Mouse (Mus musculus) lung, adult 18-20 months (tissue): ENCODE data around the gene Ank2.
A peak's percentile ranks its signal among the peaks of the same experiment; 100 is the strongest.
"Not testable (repeated sequence)": the region's sequence is repeated elsewhere in the genome, so short reads cannot be mapped to it uniquely, and the experiment has no call there.

Experiments
- DNase-seq, 2 experiments: peaks; one replicate each; pipeline ENCODE4 v3.0.0; 2022; ENCODE audit warnings: mixed read lengths in 2 of 2

The Ank2 gene

DNA sequence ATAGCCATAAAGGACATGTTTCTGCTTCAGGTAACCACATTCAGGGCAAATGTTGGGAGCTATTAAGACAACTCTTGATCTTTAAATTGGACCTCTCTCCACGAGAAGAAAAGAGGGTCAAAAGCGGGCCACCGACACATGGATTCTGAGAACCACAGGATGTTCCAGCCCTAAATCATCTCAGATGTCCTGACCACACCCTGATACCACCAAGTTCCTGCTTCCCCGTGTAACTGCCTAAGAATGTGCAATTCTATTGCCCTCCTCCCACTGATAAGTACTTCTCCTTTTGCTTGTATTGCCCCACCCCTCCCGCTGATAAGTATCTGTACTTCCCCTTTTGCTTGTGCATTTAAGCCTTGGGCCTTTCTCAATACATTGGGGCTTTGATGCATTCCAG is 18.8 kb downstream of the Ank2 start:
- DNase-seq, result not testable (repeated sequence)

GRCm38 (mm10) chr3:127474115-127474514 is 25.0 kb downstream of the Ank2 start:
- no peak for DNase-seq

DNA sequence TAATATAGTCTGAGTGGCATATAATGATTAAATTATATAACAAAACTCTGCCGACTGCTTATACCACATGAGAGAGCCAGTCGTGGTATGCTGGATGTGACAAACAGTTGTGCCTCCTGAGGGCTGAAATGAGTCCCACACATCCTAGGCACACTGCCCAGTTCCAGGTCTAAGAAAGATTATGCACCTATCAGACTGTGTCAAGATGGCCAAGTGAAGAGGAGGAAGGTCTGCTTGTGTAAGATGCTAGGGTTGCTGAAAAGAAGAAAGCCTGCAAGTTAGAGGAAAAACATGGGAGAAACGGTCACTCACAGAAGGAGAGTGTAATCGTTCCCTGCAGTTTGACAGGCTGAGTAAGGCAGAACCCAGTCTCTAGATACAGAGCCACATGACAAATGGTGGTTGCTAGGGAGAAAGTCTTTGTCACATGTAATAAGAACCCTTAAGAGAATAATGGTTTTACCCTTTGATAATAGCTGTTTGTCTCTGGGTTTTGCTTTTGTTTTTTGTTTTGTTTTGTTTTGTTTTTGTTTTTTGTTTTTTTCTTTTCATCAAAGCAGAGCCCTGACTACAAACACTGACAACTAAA is 29.9 kb downstream of the Ank2 start:
- no peak for DNase-seq

DNA sequence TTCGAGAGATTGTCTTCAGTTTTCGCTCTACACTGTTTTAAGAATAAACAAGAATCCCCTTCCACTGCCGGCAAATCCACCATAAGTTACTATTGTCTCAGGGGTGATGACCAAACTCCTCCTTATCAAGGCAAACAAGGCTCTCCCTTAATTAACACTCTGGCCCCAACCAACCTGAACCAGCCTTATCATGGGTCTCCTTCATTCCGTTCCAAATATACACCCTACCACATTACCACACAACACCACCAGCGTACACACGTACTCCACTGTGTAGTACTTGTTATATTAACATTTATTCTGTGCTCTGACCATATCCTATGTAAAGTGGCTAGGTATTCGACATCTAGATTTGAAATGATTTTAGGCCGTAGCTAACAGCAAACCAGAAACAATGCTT is 30.6 kb downstream of the Ank2 start:
- DNase-seq, result no peak

DNA sequence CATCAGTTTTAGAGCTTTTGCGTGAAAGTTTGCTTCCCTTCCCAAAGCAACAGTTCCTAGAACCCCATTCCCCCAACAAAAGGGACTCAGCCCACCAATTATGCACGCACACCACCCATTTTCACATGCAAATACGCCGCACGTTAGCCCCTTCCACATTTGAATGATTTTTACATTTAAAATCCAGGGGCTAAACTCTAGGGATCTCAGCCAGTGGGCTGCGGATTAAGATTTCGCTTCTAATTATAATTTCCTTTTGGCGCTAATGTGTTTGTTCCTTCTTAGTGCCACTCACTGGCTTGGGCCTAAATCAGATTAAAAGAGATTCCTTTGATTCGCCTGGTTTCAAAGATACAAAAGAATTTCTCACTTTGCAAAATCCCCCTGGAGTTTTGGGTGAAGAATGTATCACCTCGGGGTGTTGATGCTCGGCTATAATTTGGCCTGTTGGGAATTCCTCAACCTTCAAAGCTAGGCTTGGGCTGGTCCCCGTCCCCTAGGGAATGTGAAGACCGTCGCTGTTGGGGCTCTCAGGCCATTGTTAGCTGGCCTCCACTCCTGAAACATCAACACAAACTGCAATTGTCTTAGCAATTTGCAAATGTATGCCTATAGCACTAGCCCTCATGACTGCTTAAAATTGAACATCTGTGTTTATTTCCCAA is 35.2 kb downstream of the Ank2 start:
- no peak for DNase-seq

DNA sequence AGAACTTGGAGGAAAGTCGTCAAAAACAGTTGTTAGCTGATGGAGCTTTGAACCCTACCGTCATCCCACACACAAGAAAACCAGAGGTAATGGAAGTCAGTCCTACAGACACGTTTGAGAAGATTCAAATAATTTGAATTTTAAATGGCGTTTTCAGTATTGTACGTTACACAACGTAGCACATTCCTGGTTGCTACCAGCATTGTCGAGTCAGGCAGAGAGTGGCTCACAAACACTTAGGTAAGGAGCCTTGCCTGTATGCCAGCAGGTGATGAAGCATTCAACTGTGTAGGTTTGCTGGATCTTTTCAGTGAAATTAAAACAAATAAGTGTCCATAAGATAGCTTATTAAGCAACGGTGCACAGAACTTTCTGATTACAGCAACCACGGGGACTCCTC is 36.0 kb downstream of the Ank2 start:
- DNase-seq, result no peak

- DNase-seq, result no peak
Observed at GRCm38 (mm10) chr3:127462413-127462812, 36.7 kb downstream of the Ank2 start.

DNA sequence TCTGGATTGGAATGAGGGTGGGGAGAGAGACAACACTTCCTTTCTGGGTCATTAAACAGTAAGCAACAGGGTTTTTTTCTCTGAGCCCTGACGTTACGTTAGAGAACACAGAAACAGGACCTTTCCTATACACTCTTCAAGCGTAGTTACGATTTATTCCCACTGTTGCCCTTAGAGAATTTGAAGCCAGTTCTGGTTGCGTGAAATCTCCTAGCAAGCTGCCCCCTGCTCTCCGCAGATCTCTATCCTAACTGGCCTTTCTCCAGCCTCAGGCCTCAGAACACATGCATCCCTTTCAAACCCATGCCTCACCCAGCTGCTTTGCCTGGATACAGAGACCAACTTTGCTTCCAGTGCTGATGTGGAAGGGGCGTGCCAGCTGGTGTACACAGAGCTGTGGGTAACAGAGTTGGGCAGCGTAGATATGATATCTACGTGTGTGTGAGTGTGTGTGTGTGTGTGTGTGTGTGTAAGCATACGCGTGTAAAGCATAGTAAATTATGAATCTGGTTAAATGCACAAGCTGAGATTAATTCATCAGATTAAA is 38.2 kb downstream of the Ank2 start:
- no peak for DNase-seq

DNA sequence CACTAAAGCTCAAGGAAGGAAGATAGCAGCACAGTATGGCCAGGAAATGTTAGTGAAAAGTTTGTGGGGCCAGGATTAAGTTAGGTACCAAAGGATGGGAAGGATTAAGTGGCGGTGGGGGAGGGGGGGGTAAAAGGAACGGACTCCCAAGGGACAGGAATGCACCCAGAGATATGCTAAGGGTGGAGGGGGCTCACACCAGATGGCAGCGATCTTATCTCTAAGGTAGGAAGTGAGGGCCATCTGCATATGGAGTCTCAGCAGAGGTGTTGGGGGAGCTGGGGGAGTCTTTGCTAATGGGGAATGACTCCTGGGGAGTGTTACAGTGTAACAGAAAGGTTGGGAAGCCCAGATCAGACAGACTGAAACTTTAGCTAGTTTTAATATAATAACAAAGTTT is 39.3 kb downstream of the Ank2 start:
- no peak for DNase-seq

GRCm38 (mm10) chr3:127458925-127459324 is 40.2 kb downstream of the Ank2 start:
- no peak for DNase-seq

GRCm38 (mm10) chr3:127458420-127458798 is 40.7 kb downstream of the Ank2 start:
- DNase-seq, result no peak

DNA sequence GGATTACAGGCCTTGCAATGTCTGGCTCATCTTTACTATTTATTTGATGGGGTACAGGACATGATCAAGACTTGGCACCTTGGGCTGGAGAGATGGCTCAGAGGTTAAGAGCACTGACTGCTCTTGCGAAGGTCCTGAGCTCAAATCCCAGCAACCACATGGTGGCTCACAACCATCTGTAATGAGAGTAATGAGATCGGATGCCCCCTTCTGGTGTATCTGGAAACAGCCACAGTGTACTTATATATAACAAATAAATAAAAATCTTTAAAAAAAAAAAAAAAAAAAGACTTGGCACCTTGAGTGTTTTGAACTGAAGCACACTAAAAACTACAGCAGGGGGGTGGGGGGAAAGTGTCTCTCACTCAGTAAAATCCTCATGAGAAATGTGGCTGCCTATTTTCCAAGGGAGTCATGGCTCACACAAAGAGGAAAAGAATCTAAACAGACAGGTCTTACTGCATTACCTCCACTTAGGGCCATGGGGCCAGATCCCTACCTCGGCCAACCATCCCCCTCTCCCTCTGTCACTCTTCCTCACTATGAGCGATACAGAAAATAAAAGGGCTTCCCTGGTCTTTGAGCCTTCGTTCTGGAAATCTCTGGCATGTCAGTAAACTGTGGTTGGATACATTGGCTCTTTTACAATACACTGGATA is 41.3 kb downstream of the Ank2 start:
- DNase-seq, result no peak

DNA sequence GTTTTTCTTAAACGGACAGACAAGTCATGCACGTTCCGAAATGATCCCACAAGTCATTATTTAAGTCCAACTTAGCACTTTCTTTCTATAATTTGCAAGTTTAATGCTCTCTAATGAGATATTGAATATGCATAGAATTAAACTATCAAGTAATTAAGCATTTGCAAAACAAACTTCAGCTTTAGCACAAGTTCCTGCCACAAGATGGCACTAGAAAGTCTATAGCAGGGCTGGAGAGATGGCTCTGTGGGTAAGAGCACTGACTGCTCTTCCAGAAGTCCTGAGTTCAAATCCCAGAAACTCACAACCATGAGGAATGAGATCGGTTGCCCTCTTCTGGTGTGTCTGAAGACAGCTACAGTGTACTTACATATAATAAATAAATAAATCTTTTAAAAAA is 45.4 kb downstream of the Ank2 start:
- DNase-seq, result no peak

DNA sequence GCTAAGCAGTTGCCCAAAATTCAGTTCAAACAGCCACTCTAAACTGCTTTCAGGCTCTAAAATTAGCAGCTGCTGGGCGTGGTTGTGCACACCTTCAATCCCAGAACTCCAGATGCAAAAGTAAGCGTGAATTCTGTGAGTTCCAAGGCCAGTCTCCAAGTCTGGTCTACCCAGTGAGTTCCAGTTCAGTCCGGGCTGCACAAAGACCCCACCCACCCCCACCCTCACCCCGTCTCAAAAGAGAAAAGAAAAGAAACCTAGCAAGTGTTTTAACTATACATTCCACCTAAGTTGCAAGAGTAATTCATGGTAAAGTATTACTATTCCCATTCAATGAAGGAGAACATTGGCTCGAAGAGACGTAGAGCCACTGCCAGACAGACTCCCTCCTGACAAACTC is 45.9 kb downstream of the Ank2 start:
- no peak for DNase-seq

GRCm38 (mm10) chr3:127452233-127452632 is 46.9 kb downstream of the Ank2 start:
- DNase-seq, result no peak

DNA sequence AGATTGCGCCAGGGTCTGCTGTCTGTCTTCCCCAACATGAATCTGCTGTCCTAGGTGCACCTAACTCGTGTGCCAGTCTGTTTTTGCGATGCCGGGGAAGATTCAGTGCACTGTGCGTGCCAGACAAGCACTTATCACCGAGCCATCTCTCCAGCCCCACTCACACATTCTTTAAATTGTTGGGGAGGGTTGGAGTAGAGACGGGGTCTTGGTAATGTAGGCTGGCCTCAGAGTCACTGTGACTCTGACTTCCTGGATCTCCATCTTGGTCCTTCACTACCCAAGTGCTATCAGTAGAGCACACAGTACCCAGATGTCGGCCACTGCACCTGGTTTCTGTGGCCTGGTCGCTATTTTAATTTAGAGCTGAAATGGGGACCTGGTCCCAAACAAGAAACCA is 47.4 kb downstream of the Ank2 start:
- DNase-seq, result no peak

DNA sequence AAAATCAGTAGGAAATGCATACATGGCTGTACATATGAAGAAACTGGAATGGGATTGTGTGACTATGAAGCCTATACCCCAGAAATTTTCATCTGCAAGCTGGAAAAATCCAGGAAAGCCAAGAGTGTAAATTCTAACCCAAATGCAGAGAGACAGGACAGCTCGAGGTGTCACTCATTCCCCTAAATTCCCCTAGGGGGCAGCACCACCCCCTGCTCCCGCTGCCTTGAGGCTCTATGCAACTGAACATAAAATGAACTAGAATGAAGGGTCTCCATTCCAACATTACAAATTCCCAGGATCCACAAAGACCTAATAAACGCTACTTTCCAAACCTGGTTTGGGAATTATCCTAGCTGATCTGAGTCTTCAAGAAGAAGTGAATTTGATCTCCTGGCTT is 48.1 kb downstream of the Ank2 start:
- no peak for DNase-seq

DNA sequence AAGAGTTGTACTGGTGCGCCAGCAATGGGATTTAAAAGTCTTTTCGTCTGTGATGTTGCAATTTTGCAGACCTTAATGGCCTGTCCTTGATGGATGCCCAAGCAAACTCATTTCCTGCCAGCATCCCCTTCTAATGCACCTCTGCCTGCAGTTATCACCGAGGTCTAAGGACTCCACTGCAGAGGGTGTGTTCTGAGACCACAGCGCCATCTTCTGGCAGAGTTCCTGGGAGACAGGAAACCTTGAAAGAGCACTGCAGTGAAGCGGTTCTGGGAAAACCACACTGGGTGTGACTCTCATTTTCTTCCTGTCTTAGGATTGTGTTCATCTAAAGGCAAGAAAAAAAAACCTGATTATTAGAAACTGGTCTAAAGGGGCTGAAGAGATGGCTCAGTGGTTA is 53.0 kb downstream of the Ank2 start:
- DNase-seq, result peak; percentile 6 to 17

GRCm38 (mm10) chr3:127433291-127433690 is 65.9 kb downstream of the Ank2 start:
- DNase-seq, result no peak

GRCm38 (mm10) chr3:127429866-127430265 is 69.3 kb downstream of the Ank2 start:
- DNase-seq, result no peak

- DNase-seq, result no peak
Observed at GRCm38 (mm10) chr3:127428527-127428926, 70.6 kb downstream of the Ank2 start.

DNA sequence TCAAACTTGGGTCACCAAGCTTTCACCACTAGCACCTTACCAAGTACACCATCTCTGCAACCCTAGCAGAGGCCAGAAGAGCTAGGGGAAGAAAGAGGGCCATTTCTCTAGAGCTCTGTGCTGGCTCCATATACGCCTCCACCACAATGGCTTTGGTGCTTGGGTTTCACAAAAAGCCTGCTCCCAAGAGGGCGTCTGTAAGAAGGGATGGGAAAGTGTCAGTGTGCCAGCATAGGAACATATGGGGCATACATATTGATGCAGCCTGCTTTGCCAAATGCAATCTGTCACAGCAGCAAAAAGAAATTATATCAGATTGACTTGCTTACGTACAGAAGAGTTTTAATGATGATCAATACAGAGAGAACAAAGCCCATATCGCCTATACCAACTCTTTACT is 82.2 kb downstream of the Ank2 start:
- no peak for DNase-seq

DNA sequence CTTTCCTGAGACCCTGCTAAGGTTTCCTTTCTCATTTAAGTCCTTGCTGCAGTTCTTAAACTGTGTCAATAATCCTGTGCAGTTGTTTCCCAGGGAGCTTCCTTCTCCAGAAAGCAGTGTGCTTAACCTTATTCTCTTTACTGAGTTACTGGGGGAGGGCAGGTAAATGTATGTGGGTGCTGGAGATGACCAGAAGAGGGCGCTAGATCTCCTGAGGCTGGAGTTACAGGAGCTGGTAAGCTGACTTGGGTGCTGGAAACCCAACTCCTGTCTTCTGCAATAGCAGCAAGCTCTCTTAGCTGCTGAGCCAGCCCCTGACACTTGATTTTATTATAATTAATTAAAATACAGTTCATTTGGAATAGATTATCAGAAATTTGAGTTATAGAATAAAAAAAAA is 84.7 kb downstream of the Ank2 start:
- no peak for DNase-seq
